Mouse (Mus musculus): ENCODE data around the gene Ch25h. TPM values are rescaled to one million over a fixed set of nuclear protein-coding genes. Genes with fewer than 3 reads are reported as not detected.

Ch25h gene
- total RNA-seq (2023) = not detected

DNA sequence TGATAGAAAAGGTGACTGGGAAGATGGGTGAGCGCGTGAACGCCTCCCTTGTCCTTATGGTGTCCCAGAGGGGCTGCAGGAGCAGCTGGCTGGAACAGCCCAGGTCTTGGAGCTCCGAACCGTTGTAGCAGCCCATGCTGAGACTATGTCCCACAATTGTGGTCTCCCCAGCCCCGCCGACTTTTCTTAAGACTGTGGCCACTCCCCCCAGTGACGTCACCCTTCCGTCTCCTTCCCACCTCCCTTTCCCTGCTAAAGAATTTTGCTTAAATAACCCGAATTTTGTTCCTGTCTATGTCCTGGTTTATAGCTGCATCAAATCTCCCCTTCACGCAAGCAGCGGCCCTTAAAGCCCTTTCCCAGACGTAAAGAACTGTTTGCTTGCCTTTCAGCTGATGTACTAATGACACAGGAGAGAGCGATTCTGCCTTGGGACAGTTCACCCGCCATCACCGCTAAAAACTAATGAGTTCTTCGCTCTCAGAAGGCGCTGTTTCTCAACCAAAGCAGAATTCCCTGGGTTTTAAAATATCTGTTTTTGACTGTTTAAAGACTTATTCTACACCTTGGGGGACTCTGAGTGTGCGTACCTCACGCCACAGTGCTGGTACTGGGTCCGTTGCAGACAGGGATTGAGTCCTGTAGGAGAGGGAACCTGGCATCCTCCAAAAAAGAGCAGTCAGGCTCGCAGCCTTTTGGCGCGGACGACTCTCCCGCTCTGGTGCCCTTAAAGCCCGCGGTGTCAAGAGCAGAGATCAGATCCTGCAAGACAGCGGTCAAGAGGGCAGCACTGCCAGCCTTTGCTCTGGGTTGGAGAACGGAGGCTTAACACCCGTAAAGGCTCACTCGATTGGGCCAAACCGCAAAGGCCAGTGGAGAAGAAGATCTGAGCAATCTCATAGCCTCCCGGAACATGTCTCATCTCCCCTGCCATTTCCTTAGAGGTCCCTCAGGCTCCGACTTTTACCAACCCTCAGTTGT lies at the start of gene Ch25h:
TSS of gene Ch25h (minus strand) at position 174 of the 981 bp plus-strand sequence.

Other genes starting within 250 kb of the Ch25h start
- gene Acta2, start 219.6 kb downstream of the Ch25h start, total RNA-seq (2023) = not detected
- 26.9 TPM for gene Fas, start 184.5 kb downstream of the Ch25h start, total RNA-seq (2023)
- 60.3 TPM for gene Lipa, start 52.3 kb upstream of the Ch25h start, total RNA-seq (2023)
- 12.0 TPM for gene Ifit2, start 75.5 kb upstream of the Ch25h start, total RNA-seq (2023)
- 13.0 TPM for gene Ifit3, start 108.4 kb upstream of the Ch25h start, total RNA-seq (2023)
- gene Ifit1bl1, start 126.8 kb upstream of the Ch25h start, total RNA-seq (2023) = 13.1 TPM
- 5.5 TPM for gene Ifit3b, start 132.8 kb upstream of the Ch25h start, total RNA-seq (2023)
- gene Ifit1bl2, start 165.6 kb upstream of the Ch25h start, total RNA-seq (2023) = 0.40 TPM
- 13.0 TPM for gene Ifit1, start 165.7 kb upstream of the Ch25h start, total RNA-seq (2023)